Mouse (Mus musculus) olfactory bulb, adult 2 months (tissue): Measurements from ENCODE around the gene Myo1c. TPM values are rescaled to one million over a fixed set of nuclear protein-coding genes. Genes with fewer than 3 reads are reported as not detected.
"Not testable (repeated sequence)": the region's sequence is repeated elsewhere in the genome, so short reads cannot be mapped to it uniquely, and the experiment has no call there.

Source experiments
- H3K27ac ChIP-seq: fragments of 200-500 bp; 2 replicates; pipeline ENCODE4 v1.5.1; 2012; ENCODE audit warnings: low read depth, low read length; ENCODE audit not compliant: insufficient read depth
- H3K4me1 ChIP-seq: fragments of 200-500 bp; 2 replicates; pipeline ENCODE4 v1.6.1; 2012; ENCODE audit warnings: low read length; ENCODE audit not compliant: control insufficient read depth, insufficient read depth
- H3K4me3 ChIP-seq: fragments of 200-500 bp; 2 replicates; pipeline ENCODE4 v1.5.1; 2012; ENCODE audit warnings: mild to moderate bottlenecking, low read depth, low read length, moderate library complexity; ENCODE audit not compliant: insufficient read depth
- CTCF ChIP-seq: fragments of 200-500 bp; IDR thresholded peaks from 2 replicates; pipeline ENCODE4 v1.5.1; 2012; ENCODE audit warnings: low read depth, mild to moderate bottlenecking, low read length, moderate library complexity; ENCODE audit not compliant: insufficient read depth
- POLR2A ChIP-seq: fragments of 200-500 bp; IDR thresholded peaks from 2 replicates; pipeline ENCODE4 v1.6.1; 2012; ENCODE audit warnings: mild to moderate bottlenecking, low read depth, low read length, moderate library complexity; ENCODE audit not compliant: insufficient read depth
- WGBS: fragments of 180-500 bp; shearing (Covaris S2); methylation state at CpG from one replicate; pipeline ENCODE4 v1.1.7; 2018; 5-methylcytosine and 5-hydroxymethylcytosine counted together
- polyA plus RNA-seq: library from polyadenylated mRNA; stranded (reverse); fragments of >200 nt; gene quantifications from 2 replicates; pipeline ENCODE4 v1.2.4, GENCODE M21; 2012; ENCODE audit warnings: low replicate concordance; ENCODE audit not compliant: missing spikeins, insufficient read depth, insufficient read length

The Myo1c gene
- polyA plus RNA-seq, 1 experiment, result not detected

DNA sequence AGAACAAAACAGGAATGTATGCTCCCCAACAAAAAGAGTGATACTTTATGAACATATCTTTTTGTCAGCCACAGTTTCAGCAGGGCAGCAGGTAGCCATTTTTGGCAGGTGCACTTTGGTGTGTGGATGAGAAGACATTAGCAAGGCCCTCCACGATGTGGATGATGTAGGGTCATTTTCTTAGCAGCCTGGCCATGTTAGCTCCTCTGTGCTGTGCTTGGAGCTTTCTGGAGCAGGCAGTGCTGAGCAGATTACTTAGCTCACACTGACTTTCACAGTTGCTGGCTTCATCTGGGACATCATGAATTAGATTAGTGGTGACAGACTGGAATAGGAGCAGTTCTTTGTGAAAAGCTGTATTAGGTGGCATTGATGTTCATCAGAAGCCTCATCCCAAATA lies 39.7 kb downstream of the Myo1c start:
- H3K4me1 ChIP-seq, result no peaks in the 10 kb centered on the region
- H3K27ac ChIP-seq, result no peak overlapping the region
- TF ChIP-seq CTCF (no peak), POLR2A (no peak)
- 83% methylated on average over 1 of the region's 1 CpGs for WGBS
- H3K4me3 ChIP-seq, result no peak overlapping the region

DNA sequence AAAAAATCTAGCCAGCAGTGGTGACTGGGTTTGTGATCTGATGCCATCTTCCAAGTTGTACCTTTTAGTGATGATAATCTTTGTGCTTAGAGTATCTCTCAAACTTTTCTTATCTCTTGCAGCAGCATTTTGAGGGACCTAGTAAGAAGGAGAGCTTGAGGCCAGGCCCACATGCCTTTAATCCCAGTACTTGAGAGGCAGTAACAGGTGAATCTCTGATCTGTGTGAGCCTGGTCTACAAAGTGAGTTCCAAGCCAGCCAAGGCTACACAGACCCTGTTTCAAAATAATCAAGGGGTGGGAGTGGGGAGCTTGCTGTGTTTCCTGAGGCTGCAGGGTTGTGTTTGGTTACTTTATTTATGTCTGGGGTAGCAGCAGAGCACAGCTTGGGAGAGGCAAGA lies 40.7 kb downstream of the Myo1c start:
- H3K27ac ChIP-seq, result no peak overlapping the region
- H3K4me1 ChIP-seq, result no peaks in the 10 kb centered on the region
- TF ChIP-seq POLR2A (no peak), CTCF (no peak)
- H3K4me3 ChIP-seq, result no peak overlapping the region

DNA sequence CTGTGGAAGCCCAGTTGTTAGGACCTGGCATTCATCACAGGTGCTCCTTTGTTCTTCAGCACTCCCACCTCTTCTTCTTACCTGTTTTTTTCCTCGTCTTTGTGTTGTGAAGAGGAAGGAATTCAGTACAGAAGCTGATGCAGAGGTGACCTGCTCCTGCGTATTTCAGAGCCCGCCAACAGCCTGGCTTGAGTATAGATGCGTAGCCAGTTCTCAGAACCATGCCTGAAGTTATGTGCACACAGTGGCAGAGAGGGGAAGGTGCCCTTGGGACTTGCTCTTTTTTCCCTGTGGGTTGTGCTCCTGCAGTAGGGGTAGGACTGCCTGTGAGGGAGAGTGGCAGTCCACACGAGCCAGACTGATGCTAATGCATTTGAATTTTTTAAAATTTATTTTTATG lies 43.3 kb downstream of the Myo1c start:
- no peak for TF ChIP-seq POLR2A
- TF ChIP-seq CTCF, result no peak
- WGBS, result 92% methylated on average over 5 of the region's 5 CpGs
- H3K27ac ChIP-seq, result no peak overlapping the region

DNA sequence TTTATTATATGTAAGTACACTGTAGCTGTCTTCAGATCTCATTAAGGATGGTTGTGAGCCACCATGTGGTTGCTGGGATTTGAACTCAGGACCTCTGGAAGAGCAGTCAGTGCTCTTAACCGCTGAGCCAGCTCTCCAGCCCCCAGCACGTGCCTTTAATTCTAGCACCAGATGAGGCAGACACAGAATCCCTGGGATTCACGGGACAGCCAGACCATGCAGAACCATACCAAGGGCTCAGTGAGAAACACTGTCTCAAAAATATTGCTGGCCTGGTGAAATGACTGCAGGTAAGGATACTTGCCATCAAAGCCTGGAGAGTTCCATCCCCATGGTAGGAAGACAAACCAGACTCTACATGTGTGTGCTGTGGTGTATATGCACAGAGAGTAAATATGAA lies 47.2 kb downstream of the Myo1c start:
- 94% methylated on average over 3 of the region's 3 CpGs for WGBS
- H3K4me1 ChIP-seq, H3K27ac ChIP-seq, H3K4me3 ChIP-seq: not testable (repeated sequence)

More for the DNA sequence above, 43.3 kb downstream of the Myo1c start:
- H3K4me3 ChIP-seq, result no peak overlapping the region
- no peaks in the 10 kb centered on the region for H3K4me1 ChIP-seq

DNA sequence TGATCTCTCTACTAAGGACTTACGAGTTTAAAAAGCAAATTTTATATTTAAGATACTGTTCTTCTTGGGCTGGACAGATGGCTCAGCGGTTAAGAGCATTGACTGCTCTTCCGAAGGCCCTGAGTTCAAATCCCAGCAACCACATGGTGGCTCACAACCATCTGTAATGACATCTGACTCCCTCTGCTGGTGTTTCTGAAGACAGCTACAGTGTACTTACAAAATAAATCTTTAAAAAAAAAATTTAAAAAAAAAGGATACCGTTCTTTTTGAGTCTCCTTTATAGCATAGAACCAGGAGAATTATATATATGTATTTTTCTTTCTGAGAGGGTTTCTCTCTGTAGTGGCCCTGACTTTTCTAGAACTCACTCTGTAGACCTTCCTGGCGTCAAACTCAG lies 50.3 kb downstream of the Myo1c start:
- H3K4me3 ChIP-seq, result no peak overlapping the region
- H3K27ac ChIP-seq, result no peak overlapping the region
- no peak for TF ChIP-seq POLR2A
- 96% methylated on average over 5 of the region's 5 CpGs for WGBS
- H3K4me1 ChIP-seq, result no peaks in the 10 kb centered on the region; the same call in 1 of the 2 replicates

DNA sequence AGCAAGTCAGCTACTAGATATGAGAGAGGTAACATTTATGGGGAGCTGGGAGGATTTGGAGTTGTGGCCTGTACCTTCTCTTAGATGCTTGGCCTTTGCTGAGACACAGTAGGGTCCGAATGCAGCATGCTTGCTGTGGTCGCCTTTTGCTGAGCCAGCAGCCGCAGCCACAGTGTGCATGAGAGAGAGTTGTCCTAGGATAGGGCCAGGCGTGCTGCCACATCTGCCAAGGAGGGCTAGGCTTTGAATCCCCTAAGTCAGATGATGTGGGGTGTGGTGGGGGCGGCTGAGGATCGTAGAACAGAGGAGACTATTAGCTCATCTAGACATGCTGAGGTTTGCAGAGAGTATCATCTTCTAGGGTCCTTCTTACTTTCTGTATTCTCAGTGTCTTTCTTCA lies 52.5 kb downstream of the Myo1c start:
- WGBS, result 77% methylated on average over 6 of the region's 6 CpGs
- TF ChIP-seq CTCF (no peak), POLR2A (no peak)
- H3K4me1 ChIP-seq, result no peaks in the 10 kb centered on the region; the same call in 1 of the 2 replicates
- H3K27ac ChIP-seq, result no peak overlapping the region
- H3K4me3 ChIP-seq, result no peak overlapping the region

DNA sequence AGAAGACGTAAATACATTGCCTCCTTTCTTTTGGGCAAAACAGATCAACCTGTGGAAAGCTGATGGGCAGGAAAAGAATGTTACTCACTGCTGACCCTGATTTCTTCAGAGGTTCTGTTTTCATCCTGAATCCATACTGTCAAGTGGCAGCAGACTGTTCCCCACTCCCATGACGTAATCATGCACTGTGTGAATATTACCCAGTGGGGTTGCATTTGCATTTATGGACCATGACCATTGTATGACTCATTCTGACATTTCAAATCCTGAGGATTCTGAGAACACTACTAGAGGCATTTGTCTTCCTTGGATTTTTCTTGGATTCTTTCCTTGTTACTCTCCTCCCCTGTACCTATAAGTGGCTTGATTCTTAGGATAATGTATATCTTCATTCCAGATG lies 53.4 kb downstream of the Myo1c start:
- Histone ChIP-seq H3K27ac (no peak overlapping the region), H3K4me1 (no peaks in the 10 kb centered on the region; the same call in 1 of the 2 replicates), H3K4me3 (no peak overlapping the region)
- 83% methylated on average over 2 of the region's 2 CpGs for WGBS
- no peak for TF ChIP-seq POLR2A
- TF ChIP-seq CTCF, result no peak

DNA sequence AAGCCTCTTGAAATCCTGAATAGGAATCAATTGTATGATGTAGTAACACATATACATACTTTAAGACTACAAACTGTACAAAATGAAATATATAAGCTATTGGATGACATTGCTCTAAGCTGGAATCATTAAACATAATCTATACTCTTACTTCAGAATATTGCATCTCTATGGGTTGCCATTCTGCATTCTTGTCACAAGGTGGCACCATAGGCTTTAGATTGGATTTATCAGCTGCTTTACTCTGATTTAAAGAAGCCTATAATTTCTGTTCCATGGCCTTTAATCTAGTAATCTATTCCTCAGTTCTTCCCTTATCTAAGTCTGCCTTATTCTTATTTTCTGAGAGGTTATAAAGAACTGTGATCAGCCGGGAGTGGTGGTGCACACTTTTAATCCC lies 63.6 kb downstream of the Myo1c start:
- Histone ChIP-seq H3K27ac (no peak overlapping the region), H3K4me3 (no peak overlapping the region), H3K4me1 (peaks cover 3% of the 10 kb centered on the region; the same call in 1 of the 2 replicates)
- 41% methylated on average over 1 of the region's 1 CpGs for WGBS
- TF ChIP-seq POLR2A, result no peak
- TF ChIP-seq CTCF, result no peak

DNA sequence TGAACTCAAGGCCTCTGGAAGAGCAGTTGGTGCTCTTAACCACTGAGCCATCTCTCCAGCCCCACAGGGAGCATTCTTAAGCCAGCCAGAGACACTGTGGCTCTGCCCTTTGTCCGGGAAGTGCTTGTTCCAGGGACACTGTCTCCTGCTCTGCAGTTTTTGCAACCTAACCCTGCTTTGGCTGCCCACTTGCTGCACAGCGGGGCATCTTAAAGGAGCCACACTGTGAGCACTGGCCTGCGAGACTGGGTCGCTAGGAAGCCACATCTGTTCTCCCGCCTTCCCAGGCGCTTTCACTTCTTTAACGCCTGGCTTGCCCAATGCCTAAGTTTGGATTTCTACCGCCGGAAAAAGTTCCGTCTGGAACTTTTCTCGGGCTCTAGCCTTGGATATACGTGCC lies 65.3 kb downstream of the Myo1c start:
- Histone ChIP-seq H3K4me1 (peaks cover 3% of the 10 kb centered on the region; the same call in 1 of the 2 replicates), H3K4me3 (no peak overlapping the region), H3K27ac (no peak overlapping the region)
- no peak for TF ChIP-seq POLR2A
- TF ChIP-seq CTCF, result no peak
- 36% methylated on average over 12 of the region's 12 CpGs for WGBS

DNA sequence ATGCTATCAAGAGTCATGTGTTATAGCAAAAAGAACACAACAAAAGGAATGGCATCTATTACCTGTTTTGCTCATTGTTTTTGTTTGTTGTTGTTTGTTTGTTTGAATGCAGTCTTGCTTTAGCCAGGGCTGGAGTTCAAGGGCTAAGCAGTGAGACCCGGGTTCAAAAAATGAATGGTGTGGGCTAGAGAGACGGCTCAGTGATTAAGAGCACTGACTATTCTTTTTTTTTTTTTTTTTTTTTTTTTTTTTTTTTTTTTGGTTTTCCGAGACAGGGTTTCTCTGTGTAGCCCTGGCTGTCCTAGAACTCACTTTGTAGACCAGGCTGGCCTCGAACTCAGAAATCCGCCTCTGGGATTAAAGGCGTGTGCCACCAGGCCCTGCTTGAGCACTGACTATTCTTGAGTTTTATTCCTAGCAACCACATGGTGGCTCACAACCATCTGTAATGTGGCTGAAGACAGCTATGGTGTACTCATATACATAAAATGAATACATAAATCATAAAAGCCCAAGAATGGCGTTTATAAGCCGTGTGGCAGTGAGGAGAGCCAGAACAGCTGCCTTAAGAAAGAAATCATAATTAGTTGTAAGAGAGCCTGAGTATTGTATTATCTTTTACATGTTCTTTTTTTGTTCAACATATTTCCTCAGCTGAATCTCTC lies 66.5 kb downstream of the Myo1c start:
- WGBS, result 86% methylated on average over 8 of the region's 8 CpGs

More for the DNA sequence above, 66.5 kb downstream of the Myo1c start:
- TF ChIP-seq CTCF (no peak), POLR2A (no peak)
- H3K27ac ChIP-seq, result no peak overlapping the region
- peaks cover 3% of the 10 kb centered on the region; the same call in 1 of the 2 replicates for H3K4me1 ChIP-seq
- no peak overlapping the region for H3K4me3 ChIP-seq
